Mouse (Mus musculus) hindbrain, embryonic 16.5 days (tissue): Measurements from ENCODE around the gene Gpr18. TPM values are rescaled to one million over a fixed set of nuclear protein-coding genes. Genes with fewer than 3 reads are reported as not detected.
"Not testable (repeated sequence)": the region's sequence is repeated elsewhere in the genome, so short reads cannot be mapped to it uniquely, and the experiment has no call there.

Experiments used
- ATAC-seq: fragments of 200-750 bp; cut with Nextera tagmentation; 2 replicates; pipeline ENCODE4 v1.8.0; 2017; ENCODE audit warnings: moderate TSS enrichment, moderate library complexity
- H3K27ac ChIP-seq: fragments of 300-500 bp; sonication (generic); 2 replicates; pipeline ENCODE4 v1.5.1; 2014; ENCODE audit warnings: low read depth, mild to moderate bottlenecking, control low read depth, low read length, moderate library complexity
- H3K27me3 ChIP-seq: fragments of 300-500 bp; sonication (generic); replicated peaks from 2 replicates; pipeline ENCODE4 v1.6.1; 2014; ENCODE audit warnings: low read length; ENCODE audit not compliant: control insufficient read depth, insufficient read depth
- H3K36me3 ChIP-seq: fragments of 300-500 bp; sonication (generic); 2 replicates; pipeline ENCODE4 v1.6.1; 2014; ENCODE audit warnings: mild to moderate bottlenecking, low read length, moderate library complexity, mixed read lengths; ENCODE audit not compliant: control insufficient read depth, insufficient read depth
- H3K4me1 ChIP-seq: fragments of 300-500 bp; sonication (generic); 2 replicates; pipeline ENCODE4 v1.6.1; 2014; ENCODE audit warnings: low read depth, low read length; ENCODE audit not compliant: control insufficient read depth, insufficient read depth
- H3K4me2 ChIP-seq: fragments of 300-500 bp; sonication (generic); 2 replicates; pipeline ENCODE4 v1.6.1; 2014; ENCODE audit warnings: mild to moderate bottlenecking, low read length, control low read depth, moderate library complexity
- H3K4me3 ChIP-seq: fragments of 300-500 bp; sonication (generic); 2 replicates; pipeline ENCODE4 v1.5.1; 2014; ENCODE audit warnings: mild to moderate bottlenecking, low read length, control low read depth, moderate library complexity
- H3K9ac ChIP-seq: fragments of 300-500 bp; sonication (generic); 2 replicates; pipeline ENCODE4 v1.6.1; 2014; ENCODE audit warnings: low read depth, mild to moderate bottlenecking, control low read depth, low read length, moderate library complexity
- H3K9me3 ChIP-seq: fragments of 300-500 bp; sonication (generic); 2 replicates; pipeline ENCODE4 v1.6.1; 2014; ENCODE audit warnings: mild to moderate bottlenecking, low read length, moderate library complexity; ENCODE audit not compliant: control insufficient read depth
- WGBS: fragments of 180-500 bp; shearing (Covaris S2); extraction: QIAGEN DNeasy Blood & Tissue Kit; methylation state at CpG from one replicate; pipeline ENCODE4 v1.1.7; 2014; 5-methylcytosine and 5-hydroxymethylcytosine counted together
- polyA plus RNA-seq: library from polyadenylated mRNA; unstranded; fragments of >200 nt; fragmentation: Nextera tagmentation; extraction: Ambion mirVana; gene quantifications from 2 replicates; pipeline ENCODE4 v1.2.1, GENCODE M21; 2015

The Gpr18 gene
- polyA plus RNA-seq, 1 experiment from 2014 or later = 0.16 TPM

DNA sequence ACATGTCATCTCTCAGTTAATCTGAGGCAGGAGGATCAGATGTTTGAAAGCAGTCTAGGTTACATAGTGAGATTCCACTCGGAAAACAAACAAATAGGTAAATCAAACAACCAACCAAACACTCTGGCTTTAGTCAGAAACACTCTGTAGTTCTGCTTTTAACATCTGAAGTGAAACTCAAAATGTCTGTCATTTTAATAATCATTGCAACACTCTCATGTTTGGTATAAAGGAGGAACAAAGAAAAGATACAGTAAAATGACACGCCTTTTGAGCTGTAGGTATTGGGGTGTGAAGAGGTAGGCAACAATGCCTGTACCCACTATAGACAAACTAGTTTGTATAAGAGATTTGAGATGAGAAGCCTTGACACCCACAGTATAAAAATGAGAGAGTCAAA lies 42.4 kb downstream of the Gpr18 start:
- 83% methylated on average over 2 of the region's 2 CpGs for WGBS
- Histone ChIP-seq H3K4me2 (no peak overlapping the region), H3K36me3 (no peaks in the 10 kb centered on the region), H3K27ac (no peak overlapping the region), H3K9me3 (no peaks in the 10 kb centered on the region), H3K4me3 (no peak overlapping the region), H3K27me3 (no peaks in the 10 kb centered on the region), H3K9ac (no peak overlapping the region), H3K4me1 (peaks cover 3% of the 10 kb centered on the region; the same call in 1 of the 2 replicates)
- ATAC-seq = no peak

DNA sequence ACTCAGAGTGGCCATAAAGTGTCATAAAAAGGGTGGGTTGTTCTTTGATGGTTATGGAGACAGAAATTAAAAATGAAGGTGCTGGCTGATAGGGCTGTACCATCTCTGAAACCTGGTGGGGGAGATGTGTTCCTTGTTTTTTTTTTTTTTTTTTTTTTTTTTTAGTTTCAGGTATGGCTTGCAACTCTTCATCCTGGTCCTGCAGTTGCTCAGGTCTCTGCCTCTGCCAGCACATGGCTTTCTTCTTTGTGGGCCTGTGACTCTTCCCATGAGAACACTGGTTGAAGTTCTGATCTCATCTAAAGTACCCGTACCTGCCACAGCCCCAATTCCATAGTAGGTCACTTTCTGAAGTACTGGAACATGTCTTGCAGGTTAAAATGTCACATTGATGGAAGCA lies 42.8 kb downstream of the Gpr18 start:
- Histone ChIP-seq H3K36me3 (no peaks in the 10 kb centered on the region), H3K27me3 (no peaks in the 10 kb centered on the region), H3K27ac (no peak overlapping the region), H3K9ac (no peak overlapping the region), H3K4me2 (no peak overlapping the region), H3K9me3 (no peaks in the 10 kb centered on the region), H3K4me3 (no peak overlapping the region), H3K4me1 (peaks cover 3% of the 10 kb centered on the region; the same call in 1 of the 2 replicates)
- no peak for ATAC-seq
- WGBS = 86% methylated on average over 1 of the region's 1 CpGs

GRCm38 (mm10) chr14:121869111-121869510 lies 46.5 kb downstream of the Gpr18 start:
- no peaks in the 10 kb centered on the region for H3K9me3 ChIP-seq
- no peak for ATAC-seq
- no peaks in the 10 kb centered on the region for H3K4me1 ChIP-seq
- no peak overlapping the region for H3K9ac ChIP-seq
- no peaks in the 10 kb centered on the region for H3K36me3 ChIP-seq
- H3K27me3 ChIP-seq = no peaks in the 10 kb centered on the region
- 61% methylated on average over 1 of the region's 1 CpGs for WGBS
- H3K4me3 ChIP-seq = no peak overlapping the region
- no peak overlapping the region for H3K27ac ChIP-seq
- no peak overlapping the region for H3K4me2 ChIP-seq

GRCm38 (mm10) chr14:121866574-121866973 lies 49.0 kb downstream of the Gpr18 start:
- 79% methylated on average over 3 of the region's 3 CpGs for WGBS
- no peaks in the 10 kb centered on the region for H3K4me1 ChIP-seq
- no peak overlapping the region for H3K9ac ChIP-seq
- no peak for ATAC-seq
- H3K27ac ChIP-seq = no peak overlapping the region
- no peaks in the 10 kb centered on the region; the same call in 1 of the 2 replicates for H3K27me3 ChIP-seq
- H3K4me2 ChIP-seq = no peak overlapping the region
- H3K4me3 ChIP-seq = no peak overlapping the region
- H3K36me3 ChIP-seq = no peaks in the 10 kb centered on the region
- H3K9me3 ChIP-seq = no peaks in the 10 kb centered on the region

- not testable (repeated sequence) for H3K36me3 ChIP-seq, ATAC-seq, H3K9me3 ChIP-seq, H3K4me2 ChIP-seq, H3K27ac ChIP-seq, H3K4me3 ChIP-seq, H3K9ac ChIP-seq, H3K27me3 ChIP-seq, H3K4me1 ChIP-seq
- WGBS = 12% methylated on average over 2 of the region's 2 CpGs
These were observed 50.4 kb downstream of the Gpr18 start for GRCm38 (mm10) chr14:121865162-121865561.

Other genes starting within 250 kb of the Gpr18 start
- gene Dock9, start 117.9 kb downstream of the Gpr18 start, polyA plus RNA-seq = 13.4 and 14.9 TPM in 2 replicates
- 48.9 and 51.8 TPM in 2 replicates for gene Ubac2, start 37.2 kb downstream of the Gpr18 start, polyA plus RNA-seq
- gene Gpr183, start 49.4 kb upstream of the Gpr18 start, polyA plus RNA-seq = 0.81 and 1.2 TPM in 2 replicates
- not detected in 2 replicates for gene Timm8a2, start 118.9 kb upstream of the Gpr18 start, polyA plus RNA-seq
- gene Tm9sf2, start 191.3 kb upstream of the Gpr18 start, polyA plus RNA-seq = 117 and 122 TPM in 2 replicates